Mouse (Mus musculus): Measurements from ENCODE around the gene Ndnf.

Ndnf gene

GRCm38 (mm10) chr6:65758214-65758613, 86.8 kb downstream of the Ndnf start:
- no peak for DNase-seq (ENCODE audit: low spot score)

- DNase-seq (ENCODE audit: low spot score), result no peak
Measured at GRCm38 (mm10) chr6:65759174-65759573, 87.8 kb downstream of the Ndnf start.

DNA sequence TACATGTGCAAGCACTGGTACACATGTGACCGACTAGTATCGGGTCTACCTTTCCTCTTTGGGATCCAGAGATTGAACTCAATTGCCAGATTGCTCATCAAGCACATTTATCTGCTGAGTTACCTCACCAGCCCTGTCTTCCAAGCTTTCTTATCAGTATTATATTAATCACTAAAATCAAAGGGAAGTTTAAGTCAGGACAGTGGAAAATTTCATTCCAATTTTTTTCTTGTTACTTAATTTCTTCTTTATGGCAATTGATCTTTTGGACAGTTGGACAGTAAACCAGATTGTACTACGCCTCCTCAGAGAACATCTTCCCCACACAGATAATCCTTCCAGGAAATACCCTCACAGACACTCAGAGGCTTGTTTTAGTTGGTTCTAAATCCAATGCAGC, 88.7 kb downstream of the Ndnf start:
- no peak for DNase-seq (ENCODE audit: low spot score)
